Mouse (Mus musculus): ENCODE results near the gene Elavl1. TPM values are rescaled to one million over a fixed set of nuclear protein-coding genes. Genes with fewer than 3 reads are reported as not detected.

Elavl1 gene
- polyA plus RNA-seq (2015; fragmentation: Nextera tagmentation; extraction: Ambion mirVana), result 58.6 and 95.3 TPM in 2 replicates

GRCm38 (mm10) chr8:4324983-4325750 is at the start of gene Elavl1, which contains the start of gene Ccl25:
TSS of gene Elavl1 (minus strand) at chr8:4325413.
TSS of gene Ccl25 (plus strand) at chr8:4325210.

GRCm38 (mm10) chr8:4275275-4276110 is 49.7 kb downstream of the Elavl1 start, which contains the start of gene Timm44:
TSS of gene Timm44 (minus strand) at chr8:4275913.

GRCm38 (mm10) chr8:4259125-4259804 is 65.9 kb downstream of the Elavl1 start, which contains the start of gene Ctxn1:
TSS of gene Ctxn1 (minus strand) at chr8:4259274.

GRCm38 (mm10) chr8:4252934-4253841 is 72.0 kb downstream of the Elavl1 start, which contains the start of gene Snapc2:
TSS of gene Snapc2 (plus strand) at chr8:4253080.

GRCm38 (mm10) chr8:4247951-4248540 is 77.2 kb downstream of the Elavl1 start, which contains the start of gene Tgfbr3l:
TSS of gene Tgfbr3l (plus strand) at chr8:4248214.

GRCm38 (mm10) chr8:4238434-4239192 is 86.6 kb downstream of the Elavl1 start, which contains the start of the genes Map2k7 and Gm49320:
TSS of gene Map2k7 (plus strand) at chr8:4238740.
TSS of gene Gm49320 (plus strand) at chr8:4238865.

Other genes starting within 250 kb of the Elavl1 start
- 0.66 TPM in 1 of 2 replicates, not detected in the other for gene Cd209f, start 219.6 kb downstream of the Elavl1 start, polyA plus RNA-seq (2015; fragmentation: Nextera tagmentation; extraction: Ambion mirVana)
- gene Cd209g, start 191.3 kb downstream of the Elavl1 start, polyA plus RNA-seq (2015; fragmentation: Nextera tagmentation; extraction: Ambion mirVana), result not detected in 2 replicates
- gene Evi5l, start 158.8 kb downstream of the Elavl1 start, polyA plus RNA-seq (2015; fragmentation: Nextera tagmentation; extraction: Ambion mirVana), result 15.9 and 19.5 TPM in 2 replicates
- 5.1 and 11.1 TPM in 2 replicates for gene Prr36, start 108.0 kb downstream of the Elavl1 start, polyA plus RNA-seq (2015; fragmentation: Nextera tagmentation; extraction: Ambion mirVana)
- 2.2 and 4.1 TPM in 2 replicates for gene Lrrc8e, start 98.6 kb downstream of the Elavl1 start, polyA plus RNA-seq (2015; fragmentation: Nextera tagmentation; extraction: Ambion mirVana)
- gene Map2k7, start 86.7 kb downstream of the Elavl1 start, polyA plus RNA-seq (2015; fragmentation: Nextera tagmentation; extraction: Ambion mirVana), result 23.0 and 34.2 TPM in 2 replicates
- gene Gm49320, start 86.5 kb downstream of the Elavl1 start, polyA plus RNA-seq (2015; fragmentation: Nextera tagmentation; extraction: Ambion mirVana), result 0.41 and 1.6 TPM in 2 replicates
- gene Tgfbr3l, start 77.2 kb downstream of the Elavl1 start, polyA plus RNA-seq (2015; fragmentation: Nextera tagmentation; extraction: Ambion mirVana), result 2.6 and 4.0 TPM in 2 replicates
- gene Snapc2, start 72.3 kb downstream of the Elavl1 start, polyA plus RNA-seq (2015; fragmentation: Nextera tagmentation; extraction: Ambion mirVana), result 34.8 and 46.2 TPM in 2 replicates
- gene Ctxn1, start 66.1 kb downstream of the Elavl1 start, polyA plus RNA-seq (2015; fragmentation: Nextera tagmentation; extraction: Ambion mirVana), result 40.0 and 80.7 TPM in 2 replicates
- 41.8 and 69.5 TPM in 2 replicates for gene Timm44, start 49.5 kb downstream of the Elavl1 start, polyA plus RNA-seq (2015; fragmentation: Nextera tagmentation; extraction: Ambion mirVana)
- 9.5 and 12.4 TPM in 2 replicates for gene Ccl25, start 203 bp downstream of the Elavl1 start, polyA plus RNA-seq (2015; fragmentation: Nextera tagmentation; extraction: Ambion mirVana)
- gene Cers4, start 167.6 kb upstream of the Elavl1 start, polyA plus RNA-seq (2015; fragmentation: Nextera tagmentation; extraction: Ambion mirVana), result 24.6 and 35.5 TPM in 2 replicates